Mouse (Mus musculus) cortical plate, adult 2 months (tissue): ENCODE measurements at regions not wholly inside any gene's neighbourhood (a gene's known extent, or its start where the extent isn't known, plus 50 kb on each side); places are given as distances from the start of the nearest gene placed in this dataset.

ENCODE experiments used
- CTCF ChIP-seq: fragments of 200-500 bp; IDR thresholded peaks from 2 replicates; pipeline ENCODE4 v1.5.1; 2011; ENCODE audit warnings: mild to moderate bottlenecking, control low read depth, low read length; ENCODE audit not compliant: insufficient read depth; ENCODE audit errors: extremely low read depth
- POLR2A ChIP-seq: fragments of 200-500 bp; IDR thresholded peaks from 2 replicates; pipeline ENCODE4 v1.6.1; 2011; ENCODE audit warnings: mild to moderate bottlenecking, low read length, control low read depth; ENCODE audit not compliant: insufficient read depth; ENCODE audit errors: extremely low read depth

DNA sequence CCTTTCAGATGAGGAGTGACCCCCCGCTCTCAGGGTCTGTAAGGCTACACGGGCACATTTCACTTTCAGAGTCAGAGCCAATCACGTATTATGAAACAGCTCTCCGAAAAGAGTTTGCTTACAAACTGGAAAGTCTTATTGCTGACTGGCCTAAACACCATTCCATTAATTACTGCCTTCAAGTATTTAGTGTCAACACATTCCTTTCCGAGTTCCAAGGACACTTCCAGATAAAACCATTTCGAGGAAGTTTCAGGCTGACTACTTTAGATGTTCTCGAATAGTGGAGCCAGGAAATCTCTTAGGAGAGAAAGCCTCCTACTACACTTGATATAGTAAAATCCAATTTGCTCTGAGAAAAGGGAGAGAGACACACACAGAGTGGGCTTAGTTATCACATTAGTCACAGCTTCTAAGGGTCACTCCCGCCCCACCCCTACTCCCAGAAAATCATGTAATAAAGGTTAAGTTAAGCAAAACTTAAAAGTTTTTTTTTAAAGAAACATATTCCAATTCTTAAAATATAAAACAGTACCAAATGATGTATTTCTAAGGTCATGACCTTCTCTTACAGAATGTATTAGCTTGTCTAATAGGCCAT, 136.3 kb upstream of the Gm4301 start:
- TF ChIP-seq CTCF (no peak), POLR2A (no peak)
